Mouse (Mus musculus) embryo, embryonic 11.5 days (tissue): ENCODE measurements around the gene Cdh22.

Experiments used
- DNase-seq: peaks from one replicate; pipeline ENCODE4 v3.0.0-alpha.2; 2012; ENCODE audit warnings: low read depth, low spot score

The Cdh22 gene

GRCm38 (mm10) chr2:165207689-165208088 is 27.0 kb downstream of the Cdh22 start:
- no peak for DNase-seq

GRCm38 (mm10) chr2:165207086-165207485 is 27.6 kb downstream of the Cdh22 start:
- no peak for DNase-seq

DNA sequence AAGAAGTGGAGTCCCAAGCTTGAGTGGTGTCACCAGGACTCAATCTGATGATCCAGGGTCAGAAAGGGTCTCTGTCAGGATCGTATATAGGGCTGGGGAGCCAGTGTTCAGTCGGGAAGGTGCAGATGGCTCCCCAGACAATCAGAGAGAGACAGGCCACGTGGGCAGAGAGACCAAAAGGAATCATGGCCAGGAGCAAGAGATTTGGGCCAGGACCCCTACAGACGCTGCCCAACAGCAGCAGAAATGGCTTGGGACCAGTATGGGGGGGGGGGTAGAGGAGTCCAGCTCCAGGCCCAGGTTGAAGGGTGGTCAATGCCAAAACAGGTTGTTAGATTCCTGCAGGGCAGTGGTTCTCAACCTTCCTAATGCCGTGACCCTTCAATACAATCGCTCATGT is 29.2 kb downstream of the Cdh22 start:
- DNase-seq: no peak

- DNase-seq: no peak
Observed at GRCm38 (mm10) chr2:165204931-165205330, 29.7 kb downstream of the Cdh22 start.

- no peak for DNase-seq
Observed at GRCm38 (mm10) chr2:165201761-165202751, 32.6 kb downstream of the Cdh22 start.

GRCm38 (mm10) chr2:165197546-165197945 is 37.1 kb downstream of the Cdh22 start:
- no peak for DNase-seq

DNA sequence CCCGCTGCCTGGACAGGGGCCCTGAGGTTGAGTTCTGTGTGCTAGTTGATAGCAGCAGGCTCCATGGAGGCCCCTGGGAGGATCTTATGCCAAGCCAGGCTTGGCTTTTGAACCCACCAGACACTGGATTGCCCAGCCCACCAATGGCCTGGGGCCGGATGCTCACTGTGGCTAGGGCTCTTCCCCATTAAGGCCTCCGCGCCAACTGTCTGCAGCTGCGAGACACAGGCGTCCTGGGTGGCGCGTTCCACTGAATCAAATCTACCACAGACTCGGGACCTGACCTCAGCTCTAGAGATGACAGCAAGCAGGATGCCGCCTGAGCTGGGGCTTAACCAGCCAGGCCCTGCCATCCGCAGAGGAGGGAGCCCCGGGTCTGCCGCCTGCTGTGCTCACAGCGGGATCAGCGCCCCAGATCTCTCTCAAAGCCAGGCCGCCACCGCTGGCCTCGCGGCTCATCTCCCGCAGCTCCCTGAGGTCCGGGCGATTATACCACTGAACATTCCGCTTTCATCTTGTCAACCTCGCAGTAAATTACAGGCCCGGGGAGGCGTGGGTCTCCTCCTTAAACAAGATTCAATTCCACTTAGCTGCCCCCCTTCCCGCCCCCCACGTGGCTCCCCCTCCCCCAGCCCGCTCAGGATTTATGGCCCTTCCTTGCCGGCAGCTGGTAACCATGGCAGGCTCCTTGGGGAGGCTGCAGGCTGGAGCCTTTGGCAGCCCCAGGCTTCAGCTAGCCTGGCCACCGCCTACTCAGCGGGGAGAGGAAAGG is 39.1 kb downstream of the Cdh22 start:
- DNase-seq: peak; percentile 62

- no peak for DNase-seq
Observed at GRCm38 (mm10) chr2:165191483-165191882, 43.2 kb downstream of the Cdh22 start.

DNA sequence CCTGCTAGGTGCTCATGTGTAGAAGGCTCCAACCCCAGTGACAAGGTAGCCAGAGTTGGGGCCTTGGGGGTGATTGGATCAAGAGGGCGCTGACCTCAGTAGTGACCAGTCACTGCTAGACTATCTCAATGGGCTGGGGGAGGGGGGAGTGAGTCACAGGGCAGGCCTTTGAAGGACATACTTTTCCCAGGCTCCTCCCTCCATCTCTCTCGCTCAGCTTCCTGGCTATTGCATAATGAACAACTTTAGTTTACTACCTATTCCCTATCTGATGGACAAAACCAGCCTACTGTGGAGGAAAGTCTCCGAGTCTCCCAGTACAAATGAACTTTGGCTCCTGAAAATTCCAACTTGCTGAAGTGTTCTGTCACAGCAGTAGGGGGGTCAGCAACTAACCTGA is 45.1 kb downstream of the Cdh22 start:
- no peak for DNase-seq

- no peak for DNase-seq
Observed at GRCm38 (mm10) chr2:165187648-165188380, 46.8 kb downstream of the Cdh22 start.

- peak; percentile 56 for DNase-seq
Observed at GRCm38 (mm10) chr2:165184015-165184633, 50.5 kb downstream of the Cdh22 start.

DNA sequence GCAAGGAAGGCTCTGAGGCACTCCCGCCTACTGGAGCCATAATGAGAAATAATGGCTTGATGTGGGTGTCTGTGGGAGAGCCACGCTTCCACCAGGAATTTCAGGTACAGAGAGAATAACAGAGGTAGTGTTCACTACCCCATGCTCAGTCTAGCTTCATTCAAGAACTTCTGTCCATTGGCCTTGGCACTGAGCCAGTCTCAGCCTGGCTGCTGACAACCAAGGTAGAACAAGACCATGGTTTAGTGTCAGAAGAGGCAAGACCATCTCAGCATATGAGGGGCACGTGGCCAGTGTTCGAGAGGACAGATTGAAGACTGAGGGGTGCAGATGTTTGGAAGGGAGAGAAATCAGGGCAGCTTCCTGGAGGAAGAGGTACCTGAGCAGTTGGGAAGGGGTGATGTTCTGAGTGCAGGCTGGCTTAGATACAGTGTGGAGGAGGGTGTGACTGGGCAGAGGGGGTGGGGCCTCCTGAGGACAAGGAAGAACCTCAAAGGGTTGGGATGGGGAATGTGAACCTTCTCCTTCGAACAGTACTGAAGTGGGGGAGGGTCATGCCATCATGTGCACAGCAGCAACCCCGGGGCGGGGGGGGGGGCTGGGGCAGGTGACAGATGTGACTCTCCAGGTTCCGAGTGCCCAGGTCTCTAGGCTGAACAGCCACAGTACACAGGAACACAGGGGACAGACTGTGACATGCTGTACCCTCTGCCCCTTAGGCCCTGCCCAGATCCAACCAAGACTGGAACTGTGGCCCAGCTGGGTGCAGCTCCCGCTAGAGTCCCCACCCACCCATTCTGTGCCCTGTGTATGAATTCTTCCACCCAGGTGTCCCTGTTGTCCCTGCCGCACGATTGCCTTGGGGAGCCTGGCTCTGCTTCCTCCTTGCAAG is 52.3 kb downstream of the Cdh22 start:
- DNase-seq: no peak

DNA sequence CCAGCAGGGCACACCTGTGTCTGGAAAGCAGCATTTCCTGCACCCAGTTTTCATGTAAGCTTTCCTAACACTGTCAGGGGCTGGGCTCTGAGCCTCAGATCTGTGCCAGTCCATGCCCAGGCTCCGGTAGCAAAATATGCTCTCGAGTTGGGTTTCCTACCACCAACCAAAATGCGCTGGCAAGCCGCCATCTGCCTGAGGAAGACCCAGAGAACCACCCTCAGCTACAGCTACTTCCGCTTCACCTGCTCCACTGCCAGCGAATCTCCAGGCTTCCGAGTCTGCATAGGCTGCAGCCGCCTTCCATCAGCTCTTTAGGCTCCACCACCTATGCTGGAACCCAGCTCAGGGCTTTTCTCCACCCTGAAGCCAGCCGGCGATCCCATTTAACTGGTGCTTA is 55.4 kb downstream of the Cdh22 start:
- DNase-seq: no peak

DNA sequence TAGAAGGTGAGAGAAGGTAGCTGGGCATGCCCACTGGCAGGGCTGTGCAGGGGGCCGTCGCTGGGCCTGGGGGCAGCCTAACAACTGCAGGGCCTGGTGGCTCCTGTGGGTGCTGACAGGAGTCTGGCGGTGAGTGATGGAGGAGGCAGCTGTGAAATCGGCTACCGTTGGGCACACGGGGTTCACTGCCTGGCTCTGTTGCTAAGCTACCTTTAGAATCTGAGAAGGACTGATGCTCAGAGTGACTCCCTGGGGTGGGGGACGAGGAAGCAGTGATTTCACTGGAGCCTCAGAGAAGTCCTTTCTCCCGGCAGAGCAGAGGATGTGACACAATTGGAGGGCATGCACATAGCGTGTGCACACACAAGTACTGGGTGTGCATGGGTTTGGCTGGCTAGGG is 57.7 kb downstream of the Cdh22 start:
- DNase-seq: no peak

GRCm38 (mm10) chr2:165166664-165167435 is 67.8 kb downstream of the Cdh22 start:
- DNase-seq: no peak

DNA sequence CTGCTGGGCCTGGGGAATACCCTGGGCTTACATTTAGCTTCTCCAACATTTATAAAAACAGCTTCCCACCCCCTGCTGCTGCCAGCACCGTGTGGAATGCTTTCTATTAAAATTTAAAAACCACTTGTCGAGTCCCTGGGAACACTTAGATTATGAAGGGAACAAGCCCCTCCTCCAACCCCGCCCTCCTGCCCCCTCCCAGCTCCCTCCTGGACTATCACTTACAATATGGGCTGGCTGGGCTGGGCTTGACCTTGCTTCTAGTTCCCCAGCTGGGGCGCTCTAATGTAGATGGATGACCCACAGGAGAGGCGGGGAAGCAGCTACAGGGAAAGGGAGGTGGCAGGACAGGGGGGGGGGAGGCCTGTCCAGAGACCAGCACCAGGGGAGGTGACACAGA is 72.4 kb downstream of the Cdh22 start:
- DNase-seq: no peak

DNA sequence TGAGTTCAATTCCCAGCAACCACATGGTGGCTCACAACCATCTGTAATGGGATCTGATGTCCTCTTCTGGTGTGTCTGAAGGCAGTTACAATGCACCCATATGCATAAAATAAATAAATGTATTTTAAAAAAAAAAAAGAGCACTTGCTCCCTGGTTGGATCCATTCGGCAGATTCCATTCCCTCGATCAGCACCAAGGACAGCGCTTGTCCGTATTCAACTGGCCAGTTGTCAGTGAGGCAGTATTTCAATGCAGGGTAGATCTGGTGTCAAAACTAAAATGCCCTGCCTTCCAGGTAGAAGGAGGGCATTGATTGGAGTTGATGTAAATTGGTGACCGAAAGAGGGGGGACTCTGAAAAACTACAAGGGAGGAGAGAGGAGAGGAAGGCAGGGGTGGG is 74.2 kb downstream of the Cdh22 start:
- peak; percentile 56 for DNase-seq

- peak; percentile 82 for DNase-seq
Observed at GRCm38 (mm10) chr2:165159055-165159688, 75.5 kb downstream of the Cdh22 start.

DNA sequence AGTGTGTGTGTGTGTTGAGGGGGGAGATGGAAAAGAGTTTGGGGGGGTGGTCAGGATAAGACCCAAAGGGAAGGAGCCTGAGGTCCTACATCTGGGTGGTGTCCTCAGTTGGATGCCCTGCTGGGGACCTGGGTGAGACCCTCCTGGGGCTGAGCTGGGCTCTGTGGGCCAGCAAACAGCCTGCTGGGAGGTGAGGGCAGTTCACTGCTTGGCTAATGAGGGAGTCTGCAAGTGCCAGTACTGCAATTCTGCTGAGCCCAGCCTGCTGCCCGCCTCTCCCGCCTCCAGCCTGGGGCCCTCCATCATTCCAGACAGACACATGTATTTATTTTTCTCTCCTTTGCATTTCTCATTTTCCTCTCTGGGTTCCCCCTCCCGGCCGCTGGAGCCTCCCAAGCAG is 76.3 kb downstream of the Cdh22 start:
- DNase-seq: no peak
